Mouse (Mus musculus) neural tube, embryonic 14.5 days (tissue): ENCODE measurements around the gene Kcnd3. TPM values are rescaled to one million over a fixed set of nuclear protein-coding genes. Genes with fewer than 3 reads are reported as not detected.

Source experiments
- ATAC-seq: fragments of 200-750 bp; cut with Nextera tagmentation; 2 replicates; pipeline ENCODE4 v1.8.0; 2017; ENCODE audit warnings: low read depth, mild to moderate bottlenecking, moderate TSS enrichment, moderate library complexity
- H3K27ac ChIP-seq: fragments of 300-500 bp; sonication (generic); 2 replicates; pipeline ENCODE4 v1.5.1; 2014; ENCODE audit warnings: low read depth, mild to moderate bottlenecking, control low read depth, low read length, moderate library complexity, mixed read lengths
- H3K27me3 ChIP-seq: fragments of 300-500 bp; sonication (generic); 2 replicates; pipeline ENCODE4 v1.6.1; 2014; ENCODE audit warnings: low read length; ENCODE audit not compliant: control insufficient read depth, insufficient read depth
- H3K36me3 ChIP-seq: fragments of 300-500 bp; sonication (generic); 2 replicates; pipeline ENCODE4 v1.6.1; 2014; ENCODE audit warnings: low read length, mixed read lengths; ENCODE audit not compliant: control insufficient read depth, insufficient read depth
- H3K4me1 ChIP-seq: fragments of 300-500 bp; sonication (generic); 2 replicates; pipeline ENCODE4 v1.6.1; 2014; ENCODE audit warnings: low read length; ENCODE audit not compliant: control insufficient read depth, insufficient read depth
- H3K4me2 ChIP-seq: fragments of 300-500 bp; sonication (generic); 2 replicates; pipeline ENCODE4 v1.6.1; 2014; ENCODE audit warnings: mild to moderate bottlenecking, low read depth, low read length, control low read depth
- H3K4me3 ChIP-seq: fragments of 300-500 bp; sonication (generic); 2 replicates; pipeline ENCODE4 v1.5.1; 2014; ENCODE audit warnings: low read depth, low read length, control low read depth, mixed read lengths
- H3K9ac ChIP-seq: fragments of 300-500 bp; sonication (generic); replicated peaks from 2 replicates; pipeline ENCODE4 v1.6.1; 2014; ENCODE audit warnings: low read depth, mild to moderate bottlenecking, control low read depth, low read length, mixed read lengths
- H3K9me3 ChIP-seq: fragments of 300-500 bp; sonication (generic); 2 replicates; pipeline ENCODE4 v1.6.1; 2016; ENCODE audit warnings: low read length; ENCODE audit not compliant: control insufficient read depth
- WGBS: fragments of 180-500 bp; shearing (Covaris S2); extraction: QIAGEN DNeasy Blood & Tissue Kit; methylation state at CpG from one replicate; pipeline ENCODE4 v1.1.7; 2014; 5-methylcytosine and 5-hydroxymethylcytosine counted together
- polyA plus RNA-seq: library from polyadenylated mRNA; unstranded; fragments of >200 nt; fragmentation: Nextera tagmentation; extraction: Ambion mirVana; gene quantifications from 2 replicates; pipeline ENCODE4 v1.2.1, GENCODE M21; 2014

Kcnd3 gene
- polyA plus RNA-seq, 1 experiment from 2014 or later: 11.6 TPM

GRCm38 (mm10) chr3:105450641-105451470 lies 1.3 kb upstream of the Kcnd3 start:
- no peaks in the 10 kb centered on the region for H3K27me3 ChIP-seq
- H3K4me2 ChIP-seq: peak overlapping the region; percentile 94
- H3K36me3 ChIP-seq: no peaks in the 10 kb centered on the region
- H3K4me1 ChIP-seq: peaks cover 14% of the 10 kb centered on the region; the same call in 1 of the 2 replicates
- peak overlapping the region; percentile 71 for H3K4me3 ChIP-seq
- no peak for ATAC-seq
- no peaks in the 10 kb centered on the region for H3K9me3 ChIP-seq
- H3K9ac ChIP-seq: peak overlapping the region; percentile 82; the same call in 1 of the 2 replicates
- 1% methylated on average over 22 of the region's 22 CpGs for WGBS
- no peak overlapping the region for H3K27ac ChIP-seq

- peak overlapping the region; percentile 82 for H3K9ac ChIP-seq
- H3K36me3 ChIP-seq: no peaks in the 10 kb centered on the region
- peak overlapping the region; percentile 94 for H3K4me2 ChIP-seq
- peak overlapping the region; percentile 64; the same call in 1 of the 2 replicates for H3K27ac ChIP-seq
- peak overlapping the region; percentile 71 for H3K4me3 ChIP-seq
- H3K9me3 ChIP-seq: no peaks in the 10 kb centered on the region
- no peaks in the 10 kb centered on the region for H3K27me3 ChIP-seq
- H3K4me1 ChIP-seq: peaks cover 14% of the 10 kb centered on the region; the same call in 1 of the 2 replicates
- ATAC-seq: peak; percentile 61
- WGBS: 1% methylated on average over 41 of the region's 60 CpGs
Measured at GRCm38 (mm10) chr3:105452556-105453213, 555 bp downstream of the Kcnd3 start.

GRCm38 (mm10) chr3:105453214-105453950 lies 1.3 kb downstream of the Kcnd3 start:
- H3K4me3 ChIP-seq: peak overlapping the region; percentile 71
- H3K27ac ChIP-seq: peak overlapping the region; percentile 64; the same call in 1 of the 2 replicates
- WGBS: 4% methylated on average over 19 of the region's 19 CpGs
- peaks cover 14% of the 10 kb centered on the region; the same call in 1 of the 2 replicates for H3K4me1 ChIP-seq
- no peaks in the 10 kb centered on the region for H3K36me3 ChIP-seq
- no peaks in the 10 kb centered on the region for H3K27me3 ChIP-seq
- H3K9me3 ChIP-seq: no peaks in the 10 kb centered on the region
- H3K9ac ChIP-seq: peak overlapping the region; percentile 82; the same call in 1 of the 2 replicates
- no peak for ATAC-seq
- H3K4me2 ChIP-seq: peak overlapping the region; percentile 94

- Histone ChIP-seq H3K27me3 (no peaks in the 10 kb centered on the region), H3K4me2 (no peak overlapping the region), H3K9ac (no peak overlapping the region), H3K36me3 (peaks cover 3% of the 10 kb centered on the region; the same call in 1 of the 2 replicates), H3K4me3 (no peak overlapping the region), H3K4me1 (0 out of 2 replicates have a peak, but pooled peaks cover 8% of the 10 kb centered on the region), H3K27ac (no peak overlapping the region), H3K9me3 (no peaks in the 10 kb centered on the region)
- WGBS: 81% methylated on average over 4 of the region's 4 CpGs
- no peak for ATAC-seq
Measured at GRCm38 (mm10) chr3:105457657-105458056, 5.5 kb downstream of the Kcnd3 start.

- Histone ChIP-seq H3K36me3 (no peaks in the 10 kb centered on the region), H3K4me3 (no peak overlapping the region), H3K27me3 (no peaks in the 10 kb centered on the region), H3K9me3 (no peaks in the 10 kb centered on the region), H3K4me1 (no peaks in the 10 kb centered on the region), H3K4me2 (no peak overlapping the region), H3K27ac (no peak overlapping the region), H3K9ac (no peak overlapping the region)
- no peak for ATAC-seq
- WGBS: 71% methylated on average over 8 of the region's 8 CpGs
Measured at GRCm38 (mm10) chr3:105466538-105466937, 14.4 kb downstream of the Kcnd3 start.

- Histone ChIP-seq H3K9me3 (no peaks in the 10 kb centered on the region), H3K27ac (no peak overlapping the region), H3K27me3 (no peaks in the 10 kb centered on the region), H3K4me1 (no peaks in the 10 kb centered on the region), H3K9ac (no peak overlapping the region), H3K4me3 (no peak overlapping the region), H3K36me3 (no peaks in the 10 kb centered on the region), H3K4me2 (no peak overlapping the region)
- WGBS: 95% methylated on average over 1 of the region's 1 CpGs
- no peak for ATAC-seq
Measured at GRCm38 (mm10) chr3:105472564-105472963, 20.4 kb downstream of the Kcnd3 start.

GRCm38 (mm10) chr3:105476408-105476807 lies 24.3 kb downstream of the Kcnd3 start:
- ATAC-seq: no peak
- Histone ChIP-seq H3K36me3 (no peaks in the 10 kb centered on the region), H3K4me1 (peaks cover 8% of the 10 kb centered on the region; the same call in 1 of the 2 replicates), H3K27me3 (no peaks in the 10 kb centered on the region), H3K27ac (no peak overlapping the region), H3K4me2 (no peak overlapping the region), H3K4me3 (no peak overlapping the region), H3K9ac (no peak overlapping the region), H3K9me3 (no peaks in the 10 kb centered on the region)
- WGBS: 64% methylated on average over 1 of the region's 1 CpGs

- Histone ChIP-seq H3K4me3 (no peak overlapping the region), H3K4me2 (no peak overlapping the region), H3K27me3 (no peaks in the 10 kb centered on the region), H3K36me3 (no peaks in the 10 kb centered on the region), H3K4me1 (peaks cover 11% of the 10 kb centered on the region; the same call in 1 of the 2 replicates), H3K9ac (no peak overlapping the region), H3K9me3 (no peaks in the 10 kb centered on the region), H3K27ac (no peak overlapping the region)
- 89% methylated on average over 4 of the region's 4 CpGs for WGBS
- no peak for ATAC-seq
Measured at GRCm38 (mm10) chr3:105478876-105479275, 26.7 kb downstream of the Kcnd3 start.
